Mouse (Mus musculus) CH12F3 (cell line): ENCODE results near the gene Tfap4.
"Not testable (repeated sequence)": the region's sequence is repeated elsewhere in the genome, so short reads cannot be mapped to it uniquely, and the experiment has no call there.

Source experiments
- in situ Hi-C: fragments of 300-500 bp; cut with MboI; formaldehyde crosslinking; loops from 2 replicates; pipeline ENCODE4 v1.14.3; 2020; ENCODE audit warnings: low sequenced_read_pairs

Tfap4 gene

GRCm38 (mm10) chr16:4557085-4557484 is 2.6 kb downstream of the Tfap4 start:
- in situ Hi-C loops: no loop called here

GRCm38 (mm10) chr16:4555555-4555954 is 4.1 kb downstream of the Tfap4 start:
- in situ Hi-C loops: no loop called here

GRCm38 (mm10) chr16:4552829-4553550 is 6.7 kb downstream of the Tfap4 start:
- in situ Hi-C loops: no loop called here

GRCm38 (mm10) chr16:4551885-4552284 is 7.8 kb downstream of the Tfap4 start:
- in situ Hi-C loops: no loop called here

- in situ Hi-C loops: no loop called here
Observed at GRCm38 (mm10) chr16:4551056-4551455, 8.6 kb downstream of the Tfap4 start.

GRCm38 (mm10) chr16:4548953-4549688 is 10.5 kb downstream of the Tfap4 start:
- in situ Hi-C loops: loop anchor here (10.0 kb wide), 2 partner anchors 54 to 244 kb away; no protein-coding TSS in a partner anchor

GRCm38 (mm10) chr16:4547611-4548010 is 12.0 kb downstream of the Tfap4 start:
- in situ Hi-C loops: loop anchor here (10.0 kb wide), 2 partner anchors 53 to 243 kb away; no protein-coding TSS in a partner anchor

GRCm38 (mm10) chr16:4546838-4547237 is 12.8 kb downstream of the Tfap4 start:
- in situ Hi-C loops: loop anchor here (10.0 kb wide), 2 partner anchors 52 to 242 kb away; no protein-coding TSS in a partner anchor

- in situ Hi-C loops: loop anchor here (10.0 kb wide), 2 partner anchors 50 to 240 kb away; no protein-coding TSS in a partner anchor
Observed at GRCm38 (mm10) chr16:4544845-4545244, 14.8 kb downstream of the Tfap4 start.

GRCm38 (mm10) chr16:4543266-4543665 is 16.4 kb downstream of the Tfap4 start:
- in situ Hi-C loops: loop anchor here (10.0 kb wide), 2 partner anchors 48 to 238 kb away; no protein-coding TSS in a partner anchor

GRCm38 (mm10) chr16:4542236-4542774 is 17.3 kb downstream of the Tfap4 start:
- in situ Hi-C loops: loop anchor here (10.0 kb wide), 2 partner anchors 48 to 238 kb away; no protein-coding TSS in a partner anchor

GRCm38 (mm10) chr16:4541501-4542198 is 18.0 kb downstream of the Tfap4 start, which contains the start of gene Srl:
TSS of gene Srl (minus strand) at chr16:4541816.
- in situ Hi-C loops: loop anchor here (10.0 kb wide), 2 partner anchors 47 to 237 kb away; no protein-coding TSS in a partner anchor

GRCm38 (mm10) chr16:4541033-4541432 is 18.6 kb downstream of the Tfap4 start:
- in situ Hi-C loops: loop anchor here (10.0 kb wide), 2 partner anchors 46 to 236 kb away; no protein-coding TSS in a partner anchor

- in situ Hi-C loops: loop anchor here (10.0 kb wide), 2 partner anchors 45 to 235 kb away; no protein-coding TSS in a partner anchor
Observed at GRCm38 (mm10) chr16:4540064-4540775, 19.4 kb downstream of the Tfap4 start.

- in situ Hi-C loops: no loop called here
Observed at GRCm38 (mm10) chr16:4539521-4539920, 20.1 kb downstream of the Tfap4 start.

- in situ Hi-C loops: no loop called here
Observed at GRCm38 (mm10) chr16:4537616-4538358, 21.9 kb downstream of the Tfap4 start.

- in situ Hi-C loops: not testable (repeated sequence)
Observed at GRCm38 (mm10) chr16:4527373-4527772, 32.3 kb downstream of the Tfap4 start.

GRCm38 (mm10) chr16:4523313-4524004 is 36.2 kb downstream of the Tfap4 start:
- in situ Hi-C loops: no loop called here

GRCm38 (mm10) chr16:4522879-4523278 is 36.8 kb downstream of the Tfap4 start:
- in situ Hi-C loops: no loop called here
